Mouse (Mus musculus) cortical plate, adult 2 months (tissue): Measurements from ENCODE around the gene Ddt.

Source experiments
- CTCF ChIP-seq: fragments of 200-500 bp; IDR thresholded peaks from 2 replicates; pipeline ENCODE4 v1.5.1; 2011; ENCODE audit warnings: mild to moderate bottlenecking, control low read depth, low read length; ENCODE audit not compliant: insufficient read depth; ENCODE audit errors: extremely low read depth
- POLR2A ChIP-seq: fragments of 200-500 bp; IDR thresholded peaks from 2 replicates; pipeline ENCODE4 v1.6.1; 2011; ENCODE audit warnings: mild to moderate bottlenecking, low read length, control low read depth; ENCODE audit not compliant: insufficient read depth; ENCODE audit errors: extremely low read depth

DNA sequence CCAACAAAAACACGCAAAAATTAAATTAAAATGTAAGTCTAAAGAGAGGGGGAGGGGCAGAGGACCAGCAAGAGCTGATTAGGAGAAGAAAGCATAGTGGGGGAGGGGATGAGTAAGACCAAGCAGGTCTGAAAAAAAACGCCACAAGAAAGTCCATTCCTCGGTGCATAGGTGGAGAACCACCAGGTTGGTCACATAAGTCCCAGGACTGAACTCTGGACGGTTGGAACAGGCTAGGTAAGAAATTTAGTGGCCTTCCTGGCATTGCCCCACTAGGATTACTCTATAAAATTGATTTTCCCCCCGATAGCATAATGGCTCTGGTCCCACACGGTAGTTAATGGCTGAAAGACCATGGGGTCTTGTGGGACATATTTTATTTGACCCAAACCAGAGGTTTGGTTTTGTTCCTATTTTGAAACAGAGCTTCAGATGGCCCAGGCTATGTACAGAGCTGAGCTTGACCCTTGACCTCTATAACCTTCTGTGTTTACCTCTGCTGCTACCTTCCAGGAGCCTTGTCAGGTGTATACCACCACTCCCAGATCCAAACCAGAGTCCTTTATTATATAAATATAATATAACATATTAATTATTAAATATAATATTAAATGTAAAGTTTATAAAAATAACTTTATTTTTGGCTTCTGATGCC, 16.0 kb upstream of the Ddt start:
- TF ChIP-seq CTCF, result no peak
- no peak for TF ChIP-seq POLR2A
